Mouse (Mus musculus) midbrain, embryonic 14.5 days (tissue): ENCODE results near the gene Kiss1r. TPM values are rescaled to one million over a fixed set of nuclear protein-coding genes. Genes with fewer than 3 reads are reported as not detected.

ENCODE experiments used
- ATAC-seq: fragments of 200-750 bp; cut with Nextera tagmentation; 2 replicates; pipeline ENCODE4 v1.8.0; 2017; ENCODE audit warnings: moderate number of reproducible peaks, moderate library complexity; ENCODE audit not compliant: low FRiP score, low TSS enrichment
- DNase-seq: peaks from one replicate; pipeline ENCODE4 v3.0.0-alpha.2; 2015
- H3K27ac ChIP-seq: fragments of 300-500 bp; sonication (generic); replicated peaks from 2 replicates; pipeline ENCODE4 v1.5.1; 2014; ENCODE audit warnings: mild to moderate bottlenecking, low read depth, low read length, moderate library complexity
- H3K27me3 ChIP-seq: fragments of 300-500 bp; sonication (generic); 2 replicates; pipeline ENCODE4 v1.6.1; 2014; ENCODE audit warnings: low read length, control low read depth, mixed read lengths; ENCODE audit not compliant: control insufficient read depth, insufficient read depth
- H3K36me3 ChIP-seq: fragments of 300-500 bp; sonication (generic); 2 replicates; pipeline ENCODE4 v1.6.1; 2014; ENCODE audit warnings: low read length, control low read depth; ENCODE audit not compliant: control insufficient read depth, insufficient read depth
- H3K4me1 ChIP-seq: fragments of 300-500 bp; sonication (generic); 2 replicates; pipeline ENCODE4 v1.6.1; 2014; ENCODE audit warnings: mild to moderate bottlenecking, antibody characterized with exemption, low read length, control low read depth; ENCODE audit not compliant: control insufficient read depth, insufficient read depth
- H3K4me2 ChIP-seq: fragments of 300-500 bp; sonication (generic); 2 replicates; pipeline ENCODE4 v1.6.1; 2014; ENCODE audit warnings: mild to moderate bottlenecking, low read length, moderate library complexity
- H3K4me3 ChIP-seq: fragments of 300-500 bp; sonication (generic); replicated peaks from 2 replicates; pipeline ENCODE4 v1.5.1; 2014; ENCODE audit warnings: low read depth, low read length
- H3K9ac ChIP-seq: fragments of 300-500 bp; sonication (generic); replicated peaks from 2 replicates; pipeline ENCODE4 v1.6.1; 2014; ENCODE audit warnings: mild to moderate bottlenecking, low read length, moderate library complexity
- H3K9me3 ChIP-seq: fragments of 300-500 bp; sonication (generic); 2 replicates; pipeline ENCODE4 v1.6.1; 2016; ENCODE audit warnings: low read length, control low read depth, mixed read lengths; ENCODE audit not compliant: control insufficient read depth
- WGBS: fragments of 180-500 bp; shearing (Covaris S2); extraction: QIAGEN DNeasy Blood & Tissue Kit; methylation state at CpG from one replicate; pipeline ENCODE4 v1.1.7; 2014; 5-methylcytosine and 5-hydroxymethylcytosine counted together
- polyA plus RNA-seq: library from polyadenylated mRNA; unstranded; fragments of >200 nt; fragmentation: Nextera tagmentation; extraction: Ambion mirVana; gene quantifications from 2 replicates; pipeline ENCODE4 v1.2.1, GENCODE M21; 2014

Kiss1r gene
- polyA plus RNA-seq, 1 experiment from 2014 or later, result 2.4 TPM

- Histone ChIP-seq H3K4me1 (0 out of 2 replicates have a peak, but pooled peaks cover 8% of the 10 kb centered on the region), H3K27ac (no peak overlapping the region), H3K27me3 (no peaks in the 10 kb centered on the region), H3K9me3 (no peaks in the 10 kb centered on the region), H3K36me3 (peaks cover 21% of the 10 kb centered on the region), H3K4me3 (no peak overlapping the region), H3K4me2 (no peak overlapping the region), H3K9ac (no peak overlapping the region)
- ATAC-seq (no peak), DNase-seq (no peak)
- WGBS, result 39% methylated on average over 11 of the region's 11 CpGs
These were observed 21.2 kb downstream of the Kiss1r start for GRCm38 (mm10) chr10:79937775-79938526.

DNA sequence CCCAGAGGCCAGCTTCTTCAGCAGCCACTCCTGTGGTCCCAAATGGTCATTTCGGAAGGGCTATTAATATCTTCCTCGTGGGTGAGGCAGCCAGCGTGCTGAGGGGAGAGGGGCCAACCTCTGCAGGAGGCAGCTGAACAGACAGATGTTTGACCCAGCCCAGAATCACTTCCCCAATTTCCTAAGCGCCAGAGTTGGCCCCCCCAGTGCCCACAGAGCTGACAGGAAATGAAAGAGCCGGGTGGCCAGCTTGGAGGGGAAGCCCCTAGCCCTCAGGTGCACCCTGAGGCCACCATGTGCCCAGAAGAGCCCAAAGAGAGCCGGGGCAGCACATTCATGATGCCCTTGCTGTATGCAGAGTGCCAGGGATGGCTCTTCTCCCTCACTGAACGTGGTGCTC, 24.0 kb downstream of the Kiss1r start:
- Histone ChIP-seq H3K27ac (no peak overlapping the region), H3K36me3 (peaks cover 8% of the 10 kb centered on the region; the same call in 1 of the 2 replicates), H3K4me2 (no peak overlapping the region), H3K9me3 (no peaks in the 10 kb centered on the region), H3K4me3 (no peak overlapping the region), H3K27me3 (no peaks in the 10 kb centered on the region), H3K9ac (no peak overlapping the region), H3K4me1 (0 out of 2 replicates have a peak, but pooled peaks cover 7% of the 10 kb centered on the region)
- DNase-seq (no peak), ATAC-seq (no peak)
- 79% methylated on average over 7 of the region's 7 CpGs for WGBS

DNA sequence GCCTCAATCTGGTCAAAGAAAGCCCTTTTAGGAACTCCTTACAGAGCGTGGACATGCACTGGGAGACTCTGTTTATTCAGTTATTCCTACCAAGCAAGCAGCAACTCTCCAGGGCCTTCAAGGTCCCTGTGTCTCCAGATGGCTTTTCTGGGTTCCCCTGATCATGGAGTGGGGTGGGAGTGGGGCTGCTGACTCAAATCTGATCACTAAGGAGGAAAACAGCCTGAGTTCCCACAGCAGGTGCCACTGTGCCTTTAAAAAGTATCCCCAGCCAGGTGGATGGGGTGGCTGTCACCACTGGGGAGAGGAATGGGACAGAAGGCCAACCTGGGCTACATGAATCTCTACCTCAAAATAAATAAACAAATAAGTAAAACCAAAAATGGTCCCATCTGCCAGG, 26.2 kb downstream of the Kiss1r start:
- ATAC-seq (no peak), DNase-seq (no peak)
- H3K4me1 ChIP-seq, result 0 out of 2 replicates have a peak, but pooled peaks cover 6% of the 10 kb centered on the region
- H3K36me3 ChIP-seq, result peaks cover 8% of the 10 kb centered on the region; the same call in 1 of the 2 replicates
- H3K4me3 ChIP-seq, result no peak overlapping the region
- WGBS, result 82% methylated on average over 1 of the region's 1 CpGs
- no peaks in the 10 kb centered on the region for H3K27me3 ChIP-seq
- H3K4me2 ChIP-seq, result no peak overlapping the region
- H3K9ac ChIP-seq, result no peak overlapping the region
- no peaks in the 10 kb centered on the region for H3K9me3 ChIP-seq
- no peak overlapping the region for H3K27ac ChIP-seq

- ATAC-seq, result no peak
- Histone ChIP-seq H3K9ac (no peak overlapping the region), H3K9me3 (no peaks in the 10 kb centered on the region), H3K4me3 (no peak overlapping the region), H3K27me3 (no peaks in the 10 kb centered on the region), H3K27ac (no peak overlapping the region), H3K4me2 (no peak overlapping the region), H3K36me3 (peaks cover 9% of the 10 kb centered on the region; the same call in 1 of the 2 replicates), H3K4me1 (0 out of 2 replicates have a peak, but pooled peaks cover 6% of the 10 kb centered on the region)
- 88% methylated on average over 9 of the region's 9 CpGs for WGBS
- no peak for DNase-seq
These were observed 26.7 kb downstream of the Kiss1r start for GRCm38 (mm10) chr10:79943471-79943901.

DNA sequence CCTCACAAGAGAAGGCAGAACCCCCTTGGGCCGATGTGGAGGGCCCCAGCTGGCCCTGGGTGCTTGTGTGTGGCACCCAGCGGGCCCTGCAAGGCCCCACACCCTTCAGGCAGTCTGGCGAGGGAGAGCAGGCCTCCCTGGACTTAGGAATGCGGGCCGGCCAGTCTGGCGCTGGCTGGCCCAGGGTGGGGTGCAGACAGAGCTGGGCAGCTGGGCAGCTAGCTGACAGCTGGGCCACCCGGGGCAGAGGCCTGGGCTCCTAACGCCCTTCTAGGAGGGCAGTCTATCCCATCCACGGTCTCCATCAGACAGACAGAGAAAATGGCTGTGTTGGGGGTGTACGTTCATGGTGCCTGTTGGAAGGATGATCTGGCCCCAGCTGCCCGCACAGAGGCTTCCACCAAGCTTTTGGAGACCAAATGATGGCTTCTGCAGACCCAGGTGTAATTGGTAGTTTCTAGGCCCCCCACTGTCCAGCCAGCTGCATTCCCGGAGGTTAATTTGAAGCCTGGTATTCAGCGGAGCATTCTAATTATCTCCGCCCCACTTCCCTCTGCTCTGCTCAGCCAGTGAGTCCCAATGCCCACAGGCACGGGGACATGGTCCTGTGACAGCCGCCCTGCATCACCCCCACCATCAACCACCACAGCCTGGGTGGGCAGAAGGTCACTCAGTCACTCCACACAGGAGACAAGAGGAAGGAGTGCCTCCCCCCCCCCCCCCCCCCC, 28.9 kb downstream of the Kiss1r start:
- H3K27ac ChIP-seq, result no peak overlapping the region
- H3K4me3 ChIP-seq, result no peak overlapping the region
- H3K9me3 ChIP-seq, result no peaks in the 10 kb centered on the region
- H3K4me1 ChIP-seq, result 0 out of 2 replicates have a peak, but pooled peaks cover 6% of the 10 kb centered on the region
- H3K36me3 ChIP-seq, result peaks cover 23% of the 10 kb centered on the region
- WGBS, result 17% methylated on average over 16 of the region's 16 CpGs
- H3K4me2 ChIP-seq, result no peak overlapping the region
- peak; percentile 47 for DNase-seq
- 0 out of 2 replicates have a peak, but pooled peaks have one; percentile 58 for ATAC-seq
- H3K27me3 ChIP-seq, result no peaks in the 10 kb centered on the region
- H3K9ac ChIP-seq, result no peak overlapping the region; the same call in 1 of the 2 replicates

GRCm38 (mm10) chr10:79946752-79947322, 30.1 kb downstream of the Kiss1r start:
- Histone ChIP-seq H3K36me3 (peaks cover 33% of the 10 kb centered on the region), H3K4me1 (0 out of 2 replicates have a peak, but pooled peaks cover 6% of the 10 kb centered on the region), H3K4me2 (no peak overlapping the region), H3K9me3 (no peaks in the 10 kb centered on the region), H3K4me3 (no peak overlapping the region), H3K27me3 (no peaks in the 10 kb centered on the region), H3K9ac (0 out of 2 replicates have a peak overlapping the region, but pooled peaks have one; percentile 12), H3K27ac (no peak overlapping the region)
- no peak for ATAC-seq
- no peak for DNase-seq
- WGBS, result 25% methylated on average over 7 of the region's 7 CpGs

DNA sequence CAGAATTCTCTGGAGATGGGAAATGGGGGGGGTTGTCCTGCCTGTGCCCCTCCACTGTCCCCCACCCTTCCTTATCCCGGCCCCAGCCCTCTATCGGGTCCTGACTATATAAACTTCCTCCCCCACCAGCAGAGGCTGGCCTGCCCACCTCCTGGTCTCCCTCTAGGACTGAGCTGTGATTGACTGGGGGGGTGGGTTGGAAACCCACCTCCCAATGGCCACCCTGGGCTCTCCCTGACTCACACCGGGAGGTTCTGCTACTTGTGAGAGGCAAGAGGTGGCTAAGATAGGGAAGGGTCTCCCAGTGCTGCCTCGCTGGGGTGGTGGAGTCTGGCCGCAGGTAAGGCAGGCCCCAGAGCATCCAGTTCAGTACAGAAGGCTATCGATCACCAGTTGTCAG, 30.7 kb downstream of the Kiss1r start:
- no peak for DNase-seq
- no peak overlapping the region for H3K27ac ChIP-seq
- H3K4me2 ChIP-seq, result no peak overlapping the region
- WGBS, result 88% methylated on average over 6 of the region's 6 CpGs
- ATAC-seq, result no peak
- no peaks in the 10 kb centered on the region for H3K9me3 ChIP-seq
- H3K9ac ChIP-seq, result no peak overlapping the region
- 0 out of 2 replicates have a peak, but pooled peaks cover 6% of the 10 kb centered on the region for H3K4me1 ChIP-seq
- peaks cover 36% of the 10 kb centered on the region for H3K36me3 ChIP-seq
- no peak overlapping the region for H3K4me3 ChIP-seq
- no peaks in the 10 kb centered on the region for H3K27me3 ChIP-seq

DNA sequence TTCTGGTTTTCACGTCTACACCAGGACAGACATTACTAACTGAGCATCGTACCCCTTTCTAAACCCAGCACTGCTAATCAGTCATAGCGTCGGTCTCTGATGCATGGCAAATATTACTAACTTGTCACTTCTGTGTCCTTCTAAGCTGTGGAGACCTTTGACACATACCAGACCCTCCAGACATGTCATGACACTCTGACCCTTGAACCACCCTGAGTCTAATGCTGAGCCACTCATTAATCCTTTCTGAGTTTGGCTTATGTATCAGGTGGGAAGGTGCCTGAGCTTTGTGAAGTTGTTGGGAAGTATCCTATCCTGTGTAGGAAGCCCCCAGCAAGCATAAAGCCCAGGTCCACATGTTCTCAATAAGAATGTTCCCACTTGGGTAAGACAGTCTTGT, 33.1 kb downstream of the Kiss1r start:
- H3K27me3 ChIP-seq, result no peaks in the 10 kb centered on the region
- ATAC-seq (no peak), DNase-seq (no peak)
- H3K9me3 ChIP-seq, result no peaks in the 10 kb centered on the region
- H3K9ac ChIP-seq, result no peak overlapping the region
- H3K4me1 ChIP-seq, result 0 out of 2 replicates have a peak, but pooled peaks cover 6% of the 10 kb centered on the region
- peaks cover 46% of the 10 kb centered on the region for H3K36me3 ChIP-seq
- WGBS, result 94% methylated on average over 4 of the region's 4 CpGs
- H3K4me2 ChIP-seq, result no peak overlapping the region
- H3K27ac ChIP-seq, result no peak overlapping the region
- no peak overlapping the region for H3K4me3 ChIP-seq
